ENCODE assay signal across 9 mouse cellular contexts in the genomic region with DNA sequence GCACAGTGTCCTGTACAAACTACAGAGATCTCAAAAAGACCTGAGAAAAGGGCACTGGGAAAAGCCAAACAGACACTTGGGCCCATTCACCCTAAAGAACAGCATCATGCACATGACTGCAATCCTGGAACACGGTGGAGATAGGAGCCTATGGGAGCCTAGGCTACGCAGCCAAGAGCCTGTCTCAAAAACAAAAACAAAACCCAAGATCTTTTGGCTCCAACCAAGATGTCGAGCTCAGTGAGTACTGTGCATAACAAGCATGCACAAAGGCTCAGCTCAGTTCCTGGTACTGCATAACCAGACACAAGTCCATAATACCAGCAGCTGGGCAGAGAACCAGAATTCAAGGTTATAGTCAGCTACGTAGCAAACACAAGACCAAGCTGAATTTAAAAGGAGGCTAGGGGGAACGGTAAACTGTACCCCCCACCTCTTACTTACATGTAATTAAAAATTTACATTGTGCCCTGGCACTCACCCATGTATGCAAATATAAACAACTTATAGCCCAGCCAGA. TPM values are rescaled to one million over a fixed set of nuclear protein-coding genes. Genes with fewer than 3 reads are reported as not detected.
DNase-seq lines count a peak whose midpoint lies in the region; ATAC-seq and TF ChIP-seq lines count a peak whose summit lies in the region.
"Had no signal": no experiment of that assay in that cellular context is flagged by ENCODE, and none has a peak within 500 bp of the region (broad histone marks: within the 10 kb centered on the region; RNA-seq: fewer than 3 reads in every experiment).

No protein-coding gene starts in this region.

- no peak for TF ChIP-seq EP300 in liver, postnatal 0 days (IDR thresholded peaks at IDR 0.05; ENCODE audit: low read depth)

- H3K27me3 ChIP-seq in liver, postnatal 0 days (ENCODE audit: insufficient read depth, low read length): no peaks in the 10 kb centered on the region

- H3K36me3 ChIP-seq in liver, postnatal 0 days (replicated peaks; ENCODE audit: insufficient read depth, low read length): peaks cover 36% of the 10 kb centered on the region

- H3K9ac ChIP-seq in liver, postnatal 0 days (replicated peaks): peak overlapping the region; percentile 87

- H3K4me2 ChIP-seq in liver, postnatal 0 days (ENCODE audit: low read depth, low read length): peak overlapping the region; percentile 82

- 59% methylated on average over 5 of the region's 5 CpGs for WGBS in liver, postnatal 0 days (ENCODE audit: insufficient replicate concordance)

- H3K9me3 ChIP-seq in liver, postnatal 0 days (ENCODE audit: low read length): no peaks in the 10 kb centered on the region

- H3K4me3 ChIP-seq in brown adipose tissue, adult 24 weeks (ENCODE audit: insufficient read depth, low read depth, low read length): peak overlapping the region; percentile 90
- H3K4me3 ChIP-seq in liver, postnatal 0 days (ENCODE audit: low read depth, low read length): peak overlapping the region; percentile 76

- peak; percentile 47 to 54 for DNase-seq in heart, adult 18-20 months
- DNase-seq in heart, postnatal 36 days: no peak
- peak; percentile 51 to 58 for DNase-seq in heart, postnatal 10 days
- no peak for DNase-seq in liver, postnatal 0 days
- DNase-seq in layer of hippocampus, postnatal 25 days (ENCODE audit: extremely low spot score in 1 of 2, low spot score in 1 of 2): no peak
- no peak for DNase-seq in embryo, embryonic 9.5 days (ENCODE audit: extremely low spot score)
- no peak for DNase-seq in thymus, postnatal 14 days
- DNase-seq: left cerebral cortex, postnatal 4 days had no signal

- no peak overlapping the region for H3K27ac ChIP-seq in brown adipose tissue, adult 24 weeks (replicated peaks; ENCODE audit: low read depth, low read length)
- H3K27ac ChIP-seq in liver, postnatal 0 days (ENCODE audit: low read depth): peak overlapping the region; percentile 96

- H3K4me1 ChIP-seq in brown adipose tissue, adult 24 weeks (ENCODE audit: control insufficient read depth, insufficient read depth, insufficient read length, low read length): no peaks in the 10 kb centered on the region
- H3K4me1 ChIP-seq in liver, postnatal 0 days (ENCODE audit: insufficient read depth): peaks cover 19% of the 10 kb centered on the region

- ATAC-seq in liver, postnatal 0 days: no peak

- intact Hi-C loops in heart, postnatal 36 days (cut with DNase I): loop anchor here (5.0 kb wide), 2 partner anchors 48 to 72 kb away; partner anchors contain the start of genes Acot13 and Tdp2
- intact Hi-C loops in heart, postnatal 10 days (cut with DNase I): loop anchor here (2.0 kb wide), 1 partner anchor 40 kb away; the partner anchor contains the start of gene BC005537

- TF ChIP-seq CTCF in liver, postnatal 0 days (IDR thresholded peaks at IDR 0.05; ENCODE audit: low read depth): no peak

RNA-seq across cellular contexts. Expression of gene Gmnn, which starts 1.3 kb away (rescaled TPM):
- total RNA-seq in heart, adult 18-20 months (2021): 10 to 100 TPM; 61.0 to 65.8 TPM
- total RNA-seq in heart, postnatal 36 days (2021): 10 to 100 TPM; 48.5 to 52.9 TPM
- polyA plus RNA-seq in brown adipose tissue, adult 24 weeks (2012; ENCODE audit: insufficient read depth, insufficient read length, missing spikeins): 52.2 and 53.3 TPM in 2 replicates
- 10 to 100 TPM; 40.6 to 45.1 TPM for total RNA-seq in heart, postnatal 10 days (2021)
- polyA plus RNA-seq in liver, postnatal 0 days (2015; fragmentation: Nextera tagmentation; extraction: Ambion mirVana): 69.1 and 71.9 TPM in 2 replicates
- 1 to 10 TPM; 1.8 to 2.5 TPM for total RNA-seq in layer of hippocampus, postnatal 25 days (2021)

RNA-seq across cellular contexts. Expression of gene Armh2, which starts 19.4 kb away (rescaled TPM):
- not detected for total RNA-seq in heart, adult 18-20 months (2021)
- not detected for total RNA-seq in heart, postnatal 36 days (2021)
- polyA plus RNA-seq in brown adipose tissue, adult 24 weeks (2012; ENCODE audit: insufficient read depth, insufficient read length, missing spikeins): not detected in 2 replicates
- total RNA-seq in heart, postnatal 10 days (2021): not detected
- not detected in 2 replicates for polyA plus RNA-seq in liver, postnatal 0 days (2015; fragmentation: Nextera tagmentation; extraction: Ambion mirVana)
- not detected for total RNA-seq in layer of hippocampus, postnatal 25 days (2021)
- total RNA-seq: left cerebral cortex, postnatal 4 days had no signal

RNA-seq across cellular contexts. Expression of gene BC005537, which starts 41.0 kb away (rescaled TPM):
- total RNA-seq in heart, adult 18-20 months (2021): 100 to 1,000 TPM; 132 to 137 TPM
- 100 to 1,000 TPM; 136 to 147 TPM for total RNA-seq in heart, postnatal 36 days (2021)
- 60.6 and 80.2 TPM in 2 replicates for polyA plus RNA-seq in brown adipose tissue, adult 24 weeks (2012; ENCODE audit: insufficient read depth, insufficient read length, missing spikeins)
- total RNA-seq in heart, postnatal 10 days (2021): 100 to 1,000 TPM; 178 to 179 TPM
- 10.4 and 10.6 TPM in 2 replicates for polyA plus RNA-seq in liver, postnatal 0 days (2015; fragmentation: Nextera tagmentation; extraction: Ambion mirVana)
- 100 to 1,000 TPM; 162 to 165 TPM for total RNA-seq in layer of hippocampus, postnatal 25 days (2021)

Comparison
In these comparisons a context has a peak if more than half of its experiments do, and no peak if none do; other contexts are left out.
1. DNase-seq: peak in heart, adult 18-20 months (2 of 2) and heart, postnatal 10 days (2 of 2); none in heart, postnatal 36 days (0 of 2), liver, postnatal 0 days (single experiment), layer of hippocampus, postnatal 25 days (0 of 2), embryo, embryonic 9.5 days (single experiment) and thymus, postnatal 14 days (single experiment).
2. RNA of gene Gmnn, which starts 1.3 kb away (total RNA-seq): 61.0 to 65.8 TPM in heart, adult 18-20 months, 48.5 to 52.9 TPM in heart, postnatal 36 days and 40.6 to 45.1 TPM in heart, postnatal 10 days; 1.8 to 2.5 TPM in layer of hippocampus, postnatal 25 days; every median in the first group is over 10 times any median in the second.